Mouse (Mus musculus) skeletal muscle tissue, adult 2 months (tissue): ENCODE measurements around the gene Slc35b1.

Experiments used
- DNase-seq: peaks from one replicate; pipeline ENCODE4 v3.0.0-alpha.2; 2012; ENCODE audit warnings: low read depth, low spot score

Gene Slc35b1

GRCm38 (mm10) chr11:95365596-95365995, 18.9 kb upstream of the Slc35b1 start:
- DNase-seq: peak; percentile 98

GRCm38 (mm10) chr11:95366280-95366897, 18.1 kb upstream of the Slc35b1 start:
- DNase-seq: peak; percentile 56

GRCm38 (mm10) chr11:95367011-95367735, 17.3 kb upstream of the Slc35b1 start:
- no peak for DNase-seq

GRCm38 (mm10) chr11:95368231-95368823, 16.2 kb upstream of the Slc35b1 start:
- DNase-seq: no peak

- no peak for DNase-seq
These were observed 15.6 kb upstream of the Slc35b1 start for GRCm38 (mm10) chr11:95368871-95369270.

- peak; percentile 92 for DNase-seq
These were observed 14.3 kb upstream of the Slc35b1 start for GRCm38 (mm10) chr11:95369964-95370890.

GRCm38 (mm10) chr11:95371182-95371581, 13.3 kb upstream of the Slc35b1 start:
- DNase-seq: no peak

GRCm38 (mm10) chr11:95378926-95379325, 5.6 kb upstream of the Slc35b1 start:
- no peak for DNase-seq

GRCm38 (mm10) chr11:95379552-95379951, 4.9 kb upstream of the Slc35b1 start:
- DNase-seq: no peak

GRCm38 (mm10) chr11:95380711-95381110, 3.8 kb upstream of the Slc35b1 start:
- no peak for DNase-seq

- DNase-seq: no peak
These were observed 3.3 kb upstream of the Slc35b1 start for GRCm38 (mm10) chr11:95381146-95381545.

GRCm38 (mm10) chr11:95383331-95383986, 1.0 kb upstream of the Slc35b1 start:
- peak; percentile 72 for DNase-seq

GRCm38 (mm10) chr11:95384004-95384318, 531 bp upstream of the Slc35b1 start:
- DNase-seq: no peak

- no peak for DNase-seq
These were observed 455 bp downstream of the Slc35b1 start for GRCm38 (mm10) chr11:95384973-95385320.

- DNase-seq: no peak
These were observed 2.9 kb downstream of the Slc35b1 start for GRCm38 (mm10) chr11:95387354-95387753.

- DNase-seq: no peak
These were observed 4.5 kb downstream of the Slc35b1 start for GRCm38 (mm10) chr11:95389006-95389405.

- no peak for DNase-seq
These were observed 5.9 kb downstream of the Slc35b1 start for GRCm38 (mm10) chr11:95390420-95390819.

- DNase-seq: no peak
These were observed 6.7 kb downstream of the Slc35b1 start for GRCm38 (mm10) chr11:95391201-95391600.

- DNase-seq: peak; percentile 72
These were observed 7.3 kb downstream of the Slc35b1 start for GRCm38 (mm10) chr11:95391743-95392142.

GRCm38 (mm10) chr11:95392223-95392667, 7.8 kb downstream of the Slc35b1 start:
- peak; percentile 64 for DNase-seq

- no peak for DNase-seq
These were observed 8.4 kb downstream of the Slc35b1 start for GRCm38 (mm10) chr11:95392708-95393499.
